Mouse (Mus musculus) gastrocnemius, adult 2 months (tissue): ENCODE results near the gene Sgpp1. TPM values are rescaled to one million over a fixed set of nuclear protein-coding genes. Genes with fewer than 3 reads are reported as not detected.
"Not testable (repeated sequence)": the region's sequence is repeated elsewhere in the genome, so short reads cannot be mapped to it uniquely, and the experiment has no call there.

Experiments
- DNase-seq: peaks from one replicate; pipeline ENCODE4 v3.0.0; 2022
- H3K27ac ChIP-seq: fragments of 200-600 bp; 2 replicates; pipeline ENCODE4 v1.8.1; 2022; ENCODE audit warnings: mild to moderate bottlenecking
- H3K4me3 ChIP-seq: fragments of 200-600 bp; 2 replicates; pipeline ENCODE4 v1.8.1; 2022; ENCODE audit warnings: mild to moderate bottlenecking, moderate library complexity
- CTCF ChIP-seq: fragments of 200-600 bp; IDR thresholded peaks from 2 replicates; pipeline ENCODE4 v1.8.1; 2022; ENCODE audit warnings: antibody characterized with exemption, mild to moderate bottlenecking, moderate library complexity
- intact Hi-C: fragments of 180-260 bp; cut with DNase I; formaldehyde crosslinking; loops from one replicate; pipeline ENCODE4 v1.15.1; 2025
- total RNA-seq, 2 experiments: library from RNA; stranded (reverse); gene quantifications; 2 replicates each; pipeline ENCODE4 v1.2.3; 2021

Gene Sgpp1
- total RNA-seq, 2 experiments from 2014 or later = 15.9 to 16.5 TPM

GRCm38 (mm10) chr12:75729876-75730275 lies 5.7 kb downstream of the Sgpp1 start:
- Histone ChIP-seq H3K27ac (no peak overlapping the region), H3K4me3 (no peak overlapping the region)
- intact Hi-C loops = no loop called here
- DNase-seq = no peak
- no peak for TF ChIP-seq CTCF

- Histone ChIP-seq H3K4me3 (peak overlapping the region; percentile 5; the same call in 1 of the 2 replicates), H3K27ac (no peak overlapping the region)
- no peak for DNase-seq
- intact Hi-C loops = no loop called here
- TF ChIP-seq CTCF = no peak
Measured at GRCm38 (mm10) chr12:75727333-75728125, 8.0 kb downstream of the Sgpp1 start.

- intact Hi-C loops = no loop called here
- H3K27ac ChIP-seq = no peak overlapping the region
- DNase-seq = no peak
- H3K4me3 ChIP-seq = no peak overlapping the region
- no peak for TF ChIP-seq CTCF
Measured at GRCm38 (mm10) chr12:75726349-75726861, 9.1 kb downstream of the Sgpp1 start.

- no peak for TF ChIP-seq CTCF
- H3K4me3 ChIP-seq = no peak overlapping the region
- intact Hi-C loops = no loop called here
Measured at GRCm38 (mm10) chr12:75724621-75725324, 10.8 kb downstream of the Sgpp1 start.

GRCm38 (mm10) chr12:75723839-75724463 lies 11.6 kb downstream of the Sgpp1 start:
- no peak for TF ChIP-seq CTCF
- no peak for DNase-seq
- Histone ChIP-seq H3K27ac (no peak overlapping the region), H3K4me3 (no peak overlapping the region)
- intact Hi-C loops = no loop called here

More at GRCm38 (mm10) chr12:75724621-75725324, 10.8 kb downstream of the Sgpp1 start:
- H3K27ac ChIP-seq = no peak overlapping the region
- DNase-seq = no peak

GRCm38 (mm10) chr12:75721941-75722340 lies 13.6 kb downstream of the Sgpp1 start:
- intact Hi-C loops = no loop called here
- Histone ChIP-seq H3K4me3 (no peak overlapping the region), H3K27ac (no peak overlapping the region)
- no peak for DNase-seq
- no peak for TF ChIP-seq CTCF

- no peak for TF ChIP-seq CTCF
- Histone ChIP-seq H3K27ac (no peak overlapping the region), H3K4me3 (no peak overlapping the region)
- no peak for DNase-seq
- intact Hi-C loops = no loop called here
Measured at GRCm38 (mm10) chr12:75721006-75721405, 14.5 kb downstream of the Sgpp1 start.

GRCm38 (mm10) chr12:75713596-75713995 lies 21.9 kb downstream of the Sgpp1 start:
- DNase-seq = no peak
- Histone ChIP-seq H3K4me3 (no peak overlapping the region), H3K27ac (no peak overlapping the region)
- intact Hi-C loops = no loop called here
- TF ChIP-seq CTCF = no peak

- H3K27ac ChIP-seq, intact Hi-C loops, DNase-seq: not testable (repeated sequence)
Measured at GRCm38 (mm10) chr12:75712905-75713304, 22.6 kb downstream of the Sgpp1 start.

GRCm38 (mm10) chr12:75710596-75711376 lies 24.7 kb downstream of the Sgpp1 start:
- H3K4me3 ChIP-seq = no peak overlapping the region
- no peak for DNase-seq
- no peak overlapping the region for H3K27ac ChIP-seq
- TF ChIP-seq CTCF = no peak
- intact Hi-C loops = no loop called here

More at GRCm38 (mm10) chr12:75712905-75713304, 22.6 kb downstream of the Sgpp1 start:
- H3K4me3 ChIP-seq = not testable (repeated sequence)

- no peak overlapping the region for H3K27ac ChIP-seq
- no peak for TF ChIP-seq CTCF
- intact Hi-C loops = no loop called here
- no peak overlapping the region for H3K4me3 ChIP-seq
- no peak for DNase-seq
Measured at GRCm38 (mm10) chr12:75709506-75709905, 26.0 kb downstream of the Sgpp1 start.

- TF ChIP-seq CTCF = no peak
- intact Hi-C loops = no loop called here
- DNase-seq = no peak
- H3K4me3 ChIP-seq = no peak overlapping the region
- no peak overlapping the region for H3K27ac ChIP-seq
Measured at GRCm38 (mm10) chr12:75706670-75707069, 28.9 kb downstream of the Sgpp1 start.
